In the genomic region with DNA sequence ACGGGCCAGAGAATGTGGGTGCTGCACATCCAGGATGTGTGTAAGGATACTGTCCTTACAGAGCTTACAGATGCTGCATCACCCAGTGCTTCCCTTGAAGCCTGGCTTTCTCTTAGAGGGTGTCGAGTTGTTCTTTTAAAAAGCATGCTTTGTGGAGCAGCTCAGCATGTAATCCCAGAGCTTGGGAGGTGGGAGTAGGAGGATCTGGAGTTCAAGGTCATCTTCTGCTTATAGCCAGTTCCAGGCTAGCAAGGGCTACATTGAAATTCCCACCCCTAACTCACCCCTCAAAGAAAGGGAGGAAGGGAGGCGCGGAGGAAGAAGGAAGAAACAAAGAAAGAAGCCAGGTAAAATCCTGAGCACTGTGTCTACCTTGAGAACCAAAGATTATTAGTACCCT, we compare ENCODE assay signal across 8 mouse cellular contexts.
A peak's percentile ranks its signal among the peaks of the same experiment; 100 is the strongest.
DNase-seq lines count a peak whose midpoint lies in the region; ATAC-seq and TF ChIP-seq lines count a peak whose summit lies in the region.

No protein-coding gene starts in this region.

- no peak for ATAC-seq in heart, embryonic 11.5 days (replicated peaks; ENCODE audit: insufficient number of reproducible peaks, low FRiP score, low TSS enrichment)
- no peak for ATAC-seq in lung, postnatal 0 days
- ATAC-seq in limb, embryonic 11.5 days (ENCODE audit: insufficient number of reproducible peaks, low FRiP score, low TSS enrichment, low read depth), result no peak
- no peak for ATAC-seq in stomach, embryonic 15.5 days (ENCODE audit: insufficient read depth, low FRiP score, low read depth)

- no peaks in the 10 kb centered on the region for H3K36me3 ChIP-seq in heart, embryonic 11.5 days (ENCODE audit: control insufficient read depth, insufficient read depth, low read length)
- no peaks in the 10 kb centered on the region for H3K36me3 ChIP-seq in lung, postnatal 0 days (ENCODE audit: insufficient read depth, low read length)
- H3K36me3 ChIP-seq in limb, embryonic 11.5 days (ENCODE audit: control insufficient read depth, insufficient read depth, low read length), result no peaks in the 10 kb centered on the region
- H3K36me3 ChIP-seq in stomach, embryonic 15.5 days, result no peaks in the 10 kb centered on the region

- 62% methylated on average over 4 of the region's 4 CpGs for WGBS in heart, embryonic 11.5 days (ENCODE audit: insufficient replicate concordance)
- 79% methylated on average over 4 of the region's 4 CpGs for WGBS in lung, postnatal 0 days
- 69% methylated on average over 4 of the region's 4 CpGs for WGBS in limb, embryonic 11.5 days
- WGBS in stomach, embryonic 15.5 days, result 70% methylated on average over 4 of the region's 4 CpGs

- no peak overlapping the region for H3K9ac ChIP-seq in heart, embryonic 11.5 days (ENCODE audit: low read depth, low read length)
- H3K9ac ChIP-seq in lung, postnatal 0 days (replicated peaks; ENCODE audit: low read depth), result no peak overlapping the region
- no peak overlapping the region for H3K9ac ChIP-seq in limb, embryonic 11.5 days (ENCODE audit: low read length)
- H3K9ac ChIP-seq in stomach, embryonic 15.5 days, result no peak overlapping the region

- peak overlapping the region; percentile 37; the same call in 1 of the 2 replicates for H3K4me3 ChIP-seq in heart, embryonic 11.5 days (ENCODE audit: low read depth, low read length)
- 0 out of 2 replicates have a peak overlapping the region, but pooled peaks have one; percentile 13 for H3K4me3 ChIP-seq in lung, postnatal 0 days (ENCODE audit: low read depth, low read length)
- no peak overlapping the region for H3K4me3 ChIP-seq in limb, embryonic 11.5 days (ENCODE audit: low read depth, low read length)
- H3K4me3 ChIP-seq in stomach, embryonic 15.5 days (replicated peaks), result peak overlapping the region; percentile 29; the same call in 1 of the 2 replicates

- DNase-seq in heart, postnatal 36 days, result no peak
- DNase-seq in lung, postnatal 0 days (ENCODE audit: low spot score), result no peak
- no peak for DNase-seq in lung, postnatal 36 days
- DNase-seq in limb, embryonic 11.5 days (ENCODE audit: low spot score), result no peak
- DNase-seq in spleen, adult 12 weeks (ENCODE audit: low spot score), result no peak
- DNase-seq in embryo, embryonic 9.5 days (ENCODE audit: extremely low spot score), result no peak

- no peak for TF ChIP-seq CTCF in lung, postnatal 0 days (IDR thresholded peaks at IDR 0.05)

- TF ChIP-seq EP300 in lung, postnatal 0 days (IDR thresholded peaks at IDR 0.05), result no peak

- peak overlapping the region; percentile 67 for H3K4me2 ChIP-seq in heart, embryonic 11.5 days
- 0 out of 2 replicates have a peak overlapping the region, but pooled peaks have one; percentile 48 for H3K4me2 ChIP-seq in lung, postnatal 0 days (replicated peaks; ENCODE audit: low read depth, low read length)
- peak overlapping the region; percentile 50 for H3K4me2 ChIP-seq in limb, embryonic 11.5 days (ENCODE audit: low read depth, severe bottlenecking)
- peak overlapping the region; percentile 58 for H3K4me2 ChIP-seq in stomach, embryonic 15.5 days

- H3K27ac ChIP-seq in heart, embryonic 11.5 days (ENCODE audit: low read depth, low read length), result no peak overlapping the region
- H3K27ac ChIP-seq in lung, postnatal 0 days (ENCODE audit: low read length), result no peak overlapping the region
- no peak overlapping the region for H3K27ac ChIP-seq in limb, embryonic 11.5 days (replicated peaks; ENCODE audit: low read depth, low read length)
- H3K27ac ChIP-seq in stomach, embryonic 15.5 days, result no peak overlapping the region

- H3K9me3 ChIP-seq in heart, embryonic 11.5 days (replicated peaks; ENCODE audit: control insufficient read depth, low read length), result no peaks in the 10 kb centered on the region
- H3K9me3 ChIP-seq in lung, postnatal 0 days (ENCODE audit: low read length), result no peaks in the 10 kb centered on the region
- no peaks in the 10 kb centered on the region for H3K9me3 ChIP-seq in limb, embryonic 11.5 days (ENCODE audit: control insufficient read depth, low read length)
- H3K9me3 ChIP-seq in stomach, embryonic 15.5 days, result no peaks in the 10 kb centered on the region

- peaks cover 4% of the 10 kb centered on the region; the same call in 1 of the 2 replicates for H3K4me1 ChIP-seq in heart, embryonic 11.5 days (ENCODE audit: control insufficient read depth, insufficient read depth, low read length)
- no peaks in the 10 kb centered on the region for H3K4me1 ChIP-seq in lung, postnatal 0 days (ENCODE audit: insufficient read depth, low read depth, low read length)
- peaks cover 4% of the 10 kb centered on the region; the same call in 1 of the 2 replicates for H3K4me1 ChIP-seq in limb, embryonic 11.5 days (ENCODE audit: control insufficient read depth, insufficient read depth, low read length)
- H3K4me1 ChIP-seq in stomach, embryonic 15.5 days, result 0 out of 2 replicates have a peak, but pooled peaks cover 7% of the 10 kb centered on the region

- intact Hi-C loops in heart, postnatal 36 days (cut with DNase I), result no loop called here

- H3K27me3 ChIP-seq in heart, embryonic 11.5 days (ENCODE audit: control insufficient read depth, insufficient read depth, low read length), result peaks cover 23% of the 10 kb centered on the region
- H3K27me3 ChIP-seq in lung, postnatal 0 days (replicated peaks; ENCODE audit: insufficient read depth, low read length), result no peaks in the 10 kb centered on the region
- H3K27me3 ChIP-seq in limb, embryonic 11.5 days (ENCODE audit: control insufficient read depth, insufficient read depth, low read length), result no peaks in the 10 kb centered on the region
- H3K27me3 ChIP-seq in stomach, embryonic 15.5 days (replicated peaks), result no peaks in the 10 kb centered on the region
